Mouse (Mus musculus) regulatory T cell (primary cell): ENCODE results near the gene Olfr101.

ENCODE experiments used
- in situ Hi-C: fragments of 300-600 bp; cut with MboI, MseI; formaldehyde crosslinking; loops from one replicate; pipeline ENCODE4 v1.15.1; 2025; ENCODE audit warnings: high pct_unique_total_duplicates

Gene Olfr101

DNA sequence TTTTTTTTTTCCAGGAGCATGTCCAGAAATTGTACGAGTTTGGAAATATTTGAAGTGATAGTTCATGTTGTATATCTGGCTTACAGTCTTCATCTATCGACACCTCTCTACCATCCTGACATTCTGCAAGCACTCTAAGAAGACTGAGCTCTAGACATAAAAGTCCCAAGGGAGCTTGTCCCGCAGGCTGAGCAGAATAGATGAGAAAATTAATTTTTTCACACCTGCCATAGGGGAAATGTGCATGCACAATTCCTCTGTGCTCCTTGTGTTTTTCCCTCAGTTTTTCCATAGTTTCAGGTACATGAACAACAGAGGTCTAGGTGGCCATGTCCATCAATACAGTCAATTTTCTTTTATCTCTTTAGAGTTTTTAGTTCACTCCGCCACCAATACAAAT is at the start of gene Olfr101:
TSS of gene Olfr101 (minus strand) at position 101 of the 400 bp plus-strand sequence.
- in situ Hi-C loops: no loop called here

DNA sequence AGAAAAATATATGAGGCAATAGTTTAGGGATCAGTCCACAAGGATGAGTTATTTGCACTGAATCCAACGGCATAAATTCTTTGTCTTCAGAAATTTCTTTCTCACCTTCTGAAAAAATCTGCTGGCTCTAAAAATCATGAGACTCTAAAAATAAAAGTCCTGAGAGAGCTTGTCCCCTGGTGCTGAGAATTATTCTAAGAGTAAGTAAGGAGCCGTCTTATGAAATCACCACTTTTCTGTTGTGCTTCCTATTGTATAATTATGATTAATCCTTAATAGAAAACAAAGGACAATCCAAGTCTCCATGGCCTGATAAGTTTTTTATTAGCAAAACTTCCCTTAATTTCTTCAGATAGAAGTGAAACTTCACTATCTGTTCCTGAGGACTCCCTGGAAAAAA is 35.5 kb upstream of the Olfr101 start, which contains the start of gene Olfr103:
TSS of gene Olfr103 (minus strand) at position 101 of the 400 bp plus-strand sequence.
- in situ Hi-C loops: no loop called here

DNA sequence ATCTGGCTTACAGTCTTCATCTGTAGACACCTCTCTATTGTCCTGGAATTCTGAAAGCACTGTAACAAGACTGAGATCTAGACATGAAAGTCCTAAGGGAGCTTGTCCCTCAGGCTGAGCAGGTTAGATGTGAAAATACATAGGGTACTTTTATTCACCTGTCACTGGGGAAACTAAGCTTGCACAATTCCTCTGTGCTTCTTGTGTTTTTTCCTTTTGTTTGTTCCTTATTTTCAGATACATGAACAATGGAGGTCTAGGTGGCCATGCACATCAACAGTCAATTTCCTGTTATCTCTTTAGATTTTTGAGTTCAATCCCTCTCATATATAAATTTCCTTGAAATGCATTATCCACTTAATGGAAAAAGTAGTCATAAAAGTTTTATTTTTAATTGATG is 12.8 kb upstream of the Olfr101 start, which contains the start of gene Olfr102:
TSS of gene Olfr102 (minus strand) at position 101 of the 400 bp plus-strand sequence.
- in situ Hi-C loops: no loop called here

- in situ Hi-C loops: no loop called here
These were observed 6.1 kb upstream of the Olfr101 start for GRCm38 (mm10) chr17:37310146-37310699.

GRCm38 (mm10) chr17:37308483-37308882 is 4.4 kb upstream of the Olfr101 start:
- in situ Hi-C loops: no loop called here

GRCm38 (mm10) chr17:37283360-37283759 is 20.8 kb downstream of the Olfr101 start, which contains the start of gene Olfr99:
Gene Olfr99 (minus strand): TSS chr17:37283460.
- in situ Hi-C loops: no loop called here

DNA sequence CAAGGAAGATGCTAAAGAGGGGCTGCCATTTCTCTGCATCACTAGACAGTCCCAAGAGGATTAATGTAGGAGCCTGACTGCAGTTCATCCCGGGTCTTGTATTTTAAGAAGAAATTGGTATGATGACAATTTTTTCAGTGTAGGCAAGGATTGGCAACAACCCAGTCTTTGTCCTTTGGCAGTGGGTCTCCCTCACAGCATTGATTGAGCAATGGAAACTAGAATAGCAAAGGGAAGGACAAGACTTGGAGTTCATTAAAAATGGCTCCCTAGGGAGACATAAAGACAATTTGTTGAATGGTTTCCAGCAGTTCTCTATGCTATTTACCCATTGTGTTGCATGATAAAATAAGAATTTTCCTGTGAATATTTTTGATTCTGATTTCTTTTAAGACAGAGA is 23.8 kb downstream of the Olfr101 start:
- in situ Hi-C loops: no loop called here

GRCm38 (mm10) chr17:37276573-37276972 is 27.5 kb downstream of the Olfr101 start:
- in situ Hi-C loops: no loop called here

DNA sequence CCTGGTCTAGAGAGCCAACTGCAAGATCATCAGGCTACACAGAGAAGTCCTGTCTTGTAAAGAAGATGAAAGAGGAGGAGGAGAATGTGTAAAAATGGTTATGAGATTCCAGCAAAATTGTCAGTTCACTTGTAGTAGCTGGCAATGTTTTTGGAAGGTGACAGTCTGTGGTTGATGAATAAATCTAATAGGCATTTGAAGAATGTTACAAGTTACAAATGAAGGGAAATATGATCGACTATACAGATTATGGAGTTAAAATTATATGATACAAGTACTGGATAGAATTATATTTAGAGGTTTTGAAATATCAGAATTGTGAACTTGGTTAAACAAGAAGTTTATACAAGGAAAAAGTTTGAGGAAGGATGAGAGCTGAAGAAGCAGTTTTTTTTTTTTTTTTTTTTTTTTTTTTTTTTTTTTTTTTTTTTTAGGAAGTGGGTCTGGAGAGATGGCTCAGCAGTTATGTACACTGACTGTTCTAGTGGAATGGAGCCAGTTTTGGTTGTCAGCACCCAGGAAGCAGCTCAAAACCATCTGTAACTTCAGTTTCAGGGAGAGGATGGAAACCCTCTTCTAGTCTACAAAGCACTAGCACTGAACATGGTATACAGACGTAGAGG is 28.4 kb downstream of the Olfr101 start:
- in situ Hi-C loops: no loop called here

GRCm38 (mm10) chr17:37270702-37271092 is 33.4 kb downstream of the Olfr101 start:
- in situ Hi-C loops: loop anchor here (5.0 kb wide), 1 partner anchor 318 kb away; the partner anchor contains the start of gene Ppp1r11

- in situ Hi-C loops: loop anchor here (5.0 kb wide), 1 partner anchor 318 kb away; the partner anchor contains the start of gene Ppp1r11
These were observed 33.9 kb downstream of the Olfr101 start, which contains the start of gene H2-M3 for GRCm38 (mm10) chr17:37270058-37270701. Gene H2-M3 (plus strand): TSS chr17:37270220.

DNA sequence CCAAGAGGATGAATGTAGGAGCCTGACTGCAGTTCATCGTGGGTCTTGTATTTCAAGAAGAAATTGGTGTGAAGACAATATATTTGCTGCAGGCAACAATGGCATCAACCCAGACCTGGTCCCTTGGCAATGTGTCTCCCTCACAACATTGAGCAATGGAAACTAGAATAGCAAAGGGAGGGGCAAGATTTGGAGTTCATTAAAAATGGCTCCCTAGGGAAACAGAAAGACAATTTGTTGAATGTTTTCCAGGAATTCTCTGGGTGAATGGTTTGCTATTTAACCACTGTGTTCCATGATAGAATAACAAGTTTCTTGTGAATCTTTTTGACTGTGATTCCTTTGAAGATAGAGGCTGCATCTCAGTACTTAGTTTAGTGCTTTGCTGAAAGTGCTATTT is 40.5 kb downstream of the Olfr101 start, which contains the start of gene Olfr98:
TSS of gene Olfr98 (minus strand) at position 124 of the 400 bp plus-strand sequence.
- in situ Hi-C loops: no loop called here

GRCm38 (mm10) chr17:37250544-37250943 is 53.6 kb downstream of the Olfr101 start:
- in situ Hi-C loops: no loop called here

DNA sequence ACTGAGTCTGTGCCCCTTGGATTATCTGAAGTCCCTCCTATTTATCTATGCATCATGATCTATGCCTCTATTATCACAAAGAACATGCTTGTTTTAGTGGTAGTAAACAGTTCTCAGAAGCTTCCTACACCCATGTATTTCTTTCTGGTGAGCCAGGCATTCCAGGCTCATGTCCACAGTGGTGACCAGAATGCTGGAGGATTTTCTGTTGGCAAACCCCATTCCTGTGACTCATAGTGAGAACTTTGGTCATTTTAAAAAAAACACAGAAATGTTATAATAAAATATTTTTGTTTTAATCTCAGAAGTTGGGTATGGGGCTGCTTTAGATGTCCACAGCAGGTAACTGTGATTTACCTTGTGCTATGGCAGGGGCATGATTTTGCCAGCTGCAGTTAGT is 54.7 kb downstream of the Olfr101 start:
- in situ Hi-C loops: no loop called here
